Mouse (Mus musculus): ENCODE measurements around the gene Srebf2. TPM values are rescaled to one million over a fixed set of nuclear protein-coding genes. Genes with fewer than 3 reads are reported as not detected.

Srebf2 gene
- polyA plus RNA-seq, 1 experiment from 2014 or later, result 134 TPM

GRCm38 (mm10) chr15:82152435-82152834 is 5.5 kb downstream of the Srebf2 start:
- H3K27me3 ChIP-seq (ENCODE audit: insufficient read depth, low read length), result no peaks in the 10 kb centered on the region
- H3K9me3 ChIP-seq (ENCODE audit: low read length), result no peaks in the 10 kb centered on the region
- no peak overlapping the region for H3K9ac ChIP-seq (replicated peaks; ENCODE audit: low read length)
- no peak overlapping the region for H3K27ac ChIP-seq (ENCODE audit: low read length)
- H3K36me3 ChIP-seq (ENCODE audit: insufficient read depth, low read length), result no peaks in the 10 kb centered on the region
- WGBS, result 72% methylated on average over 7 of the region's 7 CpGs
- H3K4me1 ChIP-seq (ENCODE audit: insufficient read depth, low read length), result peaks cover 15% of the 10 kb centered on the region
- H3K4me3 ChIP-seq (ENCODE audit: low read length), result no peak overlapping the region
- no peak for ATAC-seq (ENCODE audit: low FRiP score, low TSS enrichment)
- no peak overlapping the region for H3K4me2 ChIP-seq (replicated peaks; ENCODE audit: low read depth, low read length)

GRCm38 (mm10) chr15:82156298-82156697 is 9.3 kb downstream of the Srebf2 start:
- ATAC-seq (ENCODE audit: low FRiP score, low TSS enrichment), result no peak
- Histone ChIP-seq H3K4me3 (ENCODE audit: low read length) (no peak overlapping the region), H3K27ac (ENCODE audit: low read length) (no peak overlapping the region), H3K9ac (replicated peaks; ENCODE audit: low read length) (no peak overlapping the region), H3K4me1 (ENCODE audit: insufficient read depth, low read length) (peaks cover 25% of the 10 kb centered on the region), H3K36me3 (ENCODE audit: insufficient read depth, low read length) (no peaks in the 10 kb centered on the region), H3K9me3 (ENCODE audit: low read length) (no peaks in the 10 kb centered on the region), H3K4me2 (replicated peaks; ENCODE audit: low read depth, low read length) (no peak overlapping the region), H3K27me3 (ENCODE audit: insufficient read depth, low read length) (no peaks in the 10 kb centered on the region)
- 92% methylated on average over 6 of the region's 6 CpGs for whole genome bisulfite sequencing

- Histone ChIP-seq H3K27ac (ENCODE audit: low read length) (no peak overlapping the region), H3K4me2 (replicated peaks; ENCODE audit: low read depth, low read length) (no peak overlapping the region), H3K9me3 (ENCODE audit: low read length) (no peaks in the 10 kb centered on the region), H3K27me3 (ENCODE audit: insufficient read depth, low read length) (no peaks in the 10 kb centered on the region), H3K4me1 (ENCODE audit: insufficient read depth, low read length) (peaks cover 29% of the 10 kb centered on the region), H3K9ac (replicated peaks; ENCODE audit: low read length) (no peak overlapping the region), H3K4me3 (ENCODE audit: low read length) (no peak overlapping the region), H3K36me3 (ENCODE audit: insufficient read depth, low read length) (no peaks in the 10 kb centered on the region)
- 54% methylated on average over 10 of the region's 10 CpGs for WGBS
- ATAC-seq (ENCODE audit: low FRiP score, low TSS enrichment), result no peak
Measured at GRCm38 (mm10) chr15:82156902-82157301, 9.9 kb downstream of the Srebf2 start.

- Histone ChIP-seq H3K9me3 (ENCODE audit: low read length) (no peaks in the 10 kb centered on the region), H3K4me1 (ENCODE audit: insufficient read depth, low read length) (peaks cover 33% of the 10 kb centered on the region), H3K9ac (replicated peaks; ENCODE audit: low read length) (peak overlapping the region; percentile 40), H3K36me3 (ENCODE audit: insufficient read depth, low read length) (no peaks in the 10 kb centered on the region), H3K4me3 (ENCODE audit: low read length) (no peak overlapping the region), H3K27me3 (ENCODE audit: insufficient read depth, low read length) (no peaks in the 10 kb centered on the region), H3K27ac (ENCODE audit: low read length) (peak overlapping the region; percentile 65), H3K4me2 (replicated peaks; ENCODE audit: low read depth, low read length) (0 out of 2 replicates have a peak overlapping the region, but pooled peaks have one; percentile 3)
- WGBS, result 41% methylated on average over 17 of the region's 17 CpGs
- ATAC-seq (ENCODE audit: low FRiP score, low TSS enrichment), result no peak
Measured at GRCm38 (mm10) chr15:82158243-82159035, 11.5 kb downstream of the Srebf2 start.

- no peak overlapping the region for H3K27ac ChIP-seq (ENCODE audit: low read length)
- no peaks in the 10 kb centered on the region for H3K36me3 ChIP-seq (ENCODE audit: insufficient read depth, low read length)
- 88% methylated on average over 9 of the region's 9 CpGs for WGBS
- no peaks in the 10 kb centered on the region for H3K27me3 ChIP-seq (ENCODE audit: insufficient read depth, low read length)
- peaks cover 44% of the 10 kb centered on the region for H3K4me1 ChIP-seq (ENCODE audit: insufficient read depth, low read length)
- H3K4me3 ChIP-seq (ENCODE audit: low read length), result no peak overlapping the region
- no peak overlapping the region for H3K4me2 ChIP-seq (replicated peaks; ENCODE audit: low read depth, low read length)
- no peaks in the 10 kb centered on the region for H3K9me3 ChIP-seq (ENCODE audit: low read length)
- no peak for ATAC-seq (ENCODE audit: low FRiP score, low TSS enrichment)
- no peak overlapping the region for H3K9ac ChIP-seq (replicated peaks; ENCODE audit: low read length)
Measured at GRCm38 (mm10) chr15:82159471-82159870, 12.5 kb downstream of the Srebf2 start.

GRCm38 (mm10) chr15:82160731-82161640 is 14.0 kb downstream of the Srebf2 start:
- no peaks in the 10 kb centered on the region for H3K9me3 ChIP-seq (ENCODE audit: low read length)
- no peaks in the 10 kb centered on the region for H3K27me3 ChIP-seq (ENCODE audit: insufficient read depth, low read length)
- H3K9ac ChIP-seq (replicated peaks; ENCODE audit: low read length), result no peak overlapping the region; the same call in 1 of the 2 replicates
- H3K4me3 ChIP-seq (ENCODE audit: low read length), result no peak overlapping the region
- no peak for ATAC-seq (ENCODE audit: low FRiP score, low TSS enrichment)
- H3K27ac ChIP-seq (ENCODE audit: low read length), result no peak overlapping the region
- peaks cover 56% of the 10 kb centered on the region for H3K4me1 ChIP-seq (ENCODE audit: insufficient read depth, low read length)
- no peaks in the 10 kb centered on the region for H3K36me3 ChIP-seq (ENCODE audit: insufficient read depth, low read length)
- WGBS, result 60% methylated on average over 11 of the region's 11 CpGs
- H3K4me2 ChIP-seq (replicated peaks; ENCODE audit: low read depth, low read length), result no peak overlapping the region

- Histone ChIP-seq H3K27me3 (ENCODE audit: insufficient read depth, low read length) (no peaks in the 10 kb centered on the region), H3K4me3 (ENCODE audit: low read length) (no peak overlapping the region), H3K4me2 (replicated peaks; ENCODE audit: low read depth, low read length) (no peak overlapping the region), H3K36me3 (ENCODE audit: insufficient read depth, low read length) (no peaks in the 10 kb centered on the region), H3K9ac (replicated peaks; ENCODE audit: low read length) (no peak overlapping the region), H3K4me1 (ENCODE audit: insufficient read depth, low read length) (peaks cover 67% of the 10 kb centered on the region), H3K9me3 (ENCODE audit: low read length) (no peaks in the 10 kb centered on the region), H3K27ac (ENCODE audit: low read length) (no peak overlapping the region)
- 87% methylated on average over 12 of the region's 12 CpGs for WGBS
- ATAC-seq (ENCODE audit: low FRiP score, low TSS enrichment), result no peak
Measured at GRCm38 (mm10) chr15:82161965-82162600, 15.1 kb downstream of the Srebf2 start.

- no peaks in the 10 kb centered on the region for H3K9me3 ChIP-seq (ENCODE audit: low read length)
- H3K27ac ChIP-seq (ENCODE audit: low read length), result peak overlapping the region; percentile 73
- H3K4me3 ChIP-seq (ENCODE audit: low read length), result no peak overlapping the region
- no peak for ATAC-seq (ENCODE audit: low FRiP score, low TSS enrichment)
- no peak overlapping the region for H3K9ac ChIP-seq (replicated peaks; ENCODE audit: low read length)
- no peaks in the 10 kb centered on the region for H3K36me3 ChIP-seq (ENCODE audit: insufficient read depth, low read length)
- H3K4me2 ChIP-seq (replicated peaks; ENCODE audit: low read depth, low read length), result no peak overlapping the region
- peaks cover 72% of the 10 kb centered on the region for H3K4me1 ChIP-seq (ENCODE audit: insufficient read depth, low read length)
- H3K27me3 ChIP-seq (ENCODE audit: insufficient read depth, low read length), result no peaks in the 10 kb centered on the region
- 80% methylated on average over 10 of the region's 10 CpGs for WGBS
Measured at GRCm38 (mm10) chr15:82163356-82164060, 16.5 kb downstream of the Srebf2 start.

- Histone ChIP-seq H3K27ac (ENCODE audit: low read length) (peak overlapping the region; percentile 73), H3K4me3 (ENCODE audit: low read length) (no peak overlapping the region), H3K9me3 (ENCODE audit: low read length) (no peaks in the 10 kb centered on the region), H3K9ac (replicated peaks; ENCODE audit: low read length) (no peak overlapping the region), H3K36me3 (ENCODE audit: insufficient read depth, low read length) (no peaks in the 10 kb centered on the region), H3K4me1 (ENCODE audit: insufficient read depth, low read length) (peaks cover 71% of the 10 kb centered on the region), H3K4me2 (replicated peaks; ENCODE audit: low read depth, low read length) (0 out of 2 replicates have a peak overlapping the region, but pooled peaks have one; percentile 10), H3K27me3 (ENCODE audit: insufficient read depth, low read length) (no peaks in the 10 kb centered on the region)
- ATAC-seq (ENCODE audit: low FRiP score, low TSS enrichment), result no peak
- WGBS, result 55% methylated on average over 4 of the region's 4 CpGs
Measured at GRCm38 (mm10) chr15:82164061-82164399, 17.0 kb downstream of the Srebf2 start.

Measured in kidney, embryonic 16.5 days (tissue).